Mouse (Mus musculus): ENCODE measurements around the gene Evc2.

DNA sequence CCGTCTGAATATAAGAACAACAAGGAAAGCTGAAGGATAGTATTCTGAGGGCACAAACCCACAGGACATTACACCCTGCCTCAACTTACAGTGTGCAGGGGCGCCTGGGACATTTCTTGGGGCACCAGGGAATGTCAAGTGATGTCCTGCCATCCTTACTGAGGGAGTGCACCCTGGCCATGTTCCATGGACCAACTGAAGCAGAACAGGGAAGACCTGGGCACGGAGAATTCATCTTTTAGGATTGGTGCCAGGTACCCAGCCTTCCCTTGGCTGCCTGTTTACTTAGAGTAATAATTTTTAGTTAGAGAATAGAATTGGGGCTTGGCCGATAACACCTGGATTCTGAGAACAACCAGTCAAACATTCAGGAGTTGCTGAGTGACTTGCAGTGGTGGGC is 6.2 kb upstream of the Evc2 start:
- TF ChIP-seq ZC3H11A (IDR thresholded peaks at IDR 0.05; ENCODE audit: borderline replicate concordance, low read depth, low read length) (no peak), ZNF384 (IDR thresholded peaks at IDR 0.05; ENCODE audit: low read depth, low read length) (no peak), CHD2 (IDR thresholded peaks at IDR 0.05; ENCODE audit: low read depth, low read length) (no peak), MAFK (IDR thresholded peaks at IDR 0.05; ENCODE audit: insufficient read depth, low read depth, low read length) (no peak)

Data from ES-E14 (cell line).